Mouse (Mus musculus) lung, postnatal 0 days (tissue): ENCODE results near the gene Adam19.
A peak's percentile ranks its signal among the peaks of the same experiment; 100 is the strongest.

Experiments
- CTCF ChIP-seq: IDR thresholded peaks from 2 replicates; pipeline ENCODE4 v1.5.1; 2016; ENCODE audit warnings: antibody characterized with exemption, mild to moderate bottlenecking
- EP300 ChIP-seq: IDR thresholded peaks from 2 replicates; pipeline ENCODE4 v1.6.1; 2016; ENCODE audit warnings: antibody characterized with exemption, mild to moderate bottlenecking, control low read depth

DNA sequence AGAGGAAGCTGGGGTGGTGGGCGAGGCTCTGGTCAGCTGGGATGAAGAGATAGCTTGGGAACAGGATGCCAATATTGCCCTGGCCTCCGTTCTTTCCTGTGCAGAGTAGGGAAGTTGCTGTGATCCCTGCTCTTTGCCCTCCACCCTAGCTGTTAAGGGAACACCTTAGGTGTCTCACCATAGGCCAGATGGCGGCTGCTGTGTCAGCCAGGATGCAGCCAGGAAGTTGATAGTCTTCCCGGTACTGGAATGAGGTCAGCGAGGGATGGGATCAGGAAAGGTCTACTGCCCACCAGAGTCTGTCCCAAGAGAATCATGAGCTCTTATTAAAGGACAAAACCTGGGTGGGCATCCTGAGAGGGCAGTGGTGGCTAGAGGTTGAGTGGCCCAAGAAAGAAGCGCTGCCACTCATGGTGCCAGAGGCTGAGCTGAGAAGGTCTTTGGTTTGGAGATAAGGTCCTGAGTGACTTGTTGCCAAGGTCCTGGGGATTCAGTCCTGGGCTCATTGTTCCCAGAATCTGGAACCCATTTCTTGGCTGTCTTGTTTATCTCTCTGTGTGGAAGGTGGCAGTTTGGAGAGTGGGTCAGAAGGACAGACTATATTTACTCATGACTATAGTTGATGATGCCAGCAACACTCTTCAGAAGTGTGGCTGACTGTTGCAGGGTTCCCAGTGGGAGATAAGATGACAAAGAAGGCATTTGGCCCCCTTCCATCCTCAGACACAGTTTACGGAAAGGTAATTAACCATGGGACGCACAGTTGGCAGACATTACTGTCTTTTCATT is 54.6 kb downstream of the Adam19 start:
- TF ChIP-seq CTCF, result no peak
- peak; percentile 50; the same call in 1 of the 2 replicates for TF ChIP-seq EP300
